Mouse (Mus musculus) midbrain, postnatal 0 days (tissue): ENCODE measurements around the gene Shc3. TPM values are rescaled to one million over a fixed set of nuclear protein-coding genes. Genes with fewer than 3 reads are reported as not detected.

Source experiments
- ATAC-seq: fragments of 200-750 bp; cut with Nextera tagmentation; 2 replicates; pipeline ENCODE4 v1.8.0; 2017; ENCODE audit warnings: moderate number of reproducible peaks, mild to moderate bottlenecking, moderate TSS enrichment, moderate library complexity; ENCODE audit not compliant: low FRiP score
- DNase-seq: peaks from one replicate; pipeline ENCODE4 v3.0.0-alpha.2; 2015; ENCODE audit warnings: low spot score
- H3K27ac ChIP-seq: fragments of 300-500 bp; sonication (generic); 2 replicates; pipeline ENCODE4 v1.5.1; 2014; ENCODE audit warnings: low read depth, mild to moderate bottlenecking, low read length, mixed read lengths
- H3K27me3 ChIP-seq: fragments of 300-500 bp; sonication (generic); 2 replicates; pipeline ENCODE4 v1.6.1; 2014; ENCODE audit warnings: low read length, control low read depth, mixed read lengths; ENCODE audit not compliant: insufficient read depth
- H3K36me3 ChIP-seq: fragments of 300-500 bp; sonication (generic); 2 replicates; pipeline ENCODE4 v1.6.1; 2014; ENCODE audit warnings: low read length, control low read depth, mixed read lengths; ENCODE audit not compliant: insufficient read depth
- H3K4me1 ChIP-seq: fragments of 300-500 bp; sonication (generic); 2 replicates; pipeline ENCODE4 v1.6.1; 2014; ENCODE audit warnings: mild to moderate bottlenecking, control low read depth, antibody characterized with exemption, low read length, mixed read lengths; ENCODE audit not compliant: insufficient read depth
- H3K4me2 ChIP-seq: fragments of 300-500 bp; sonication (generic); 2 replicates; pipeline ENCODE4 v1.6.1; 2014; ENCODE audit warnings: low read depth, mild to moderate bottlenecking, low read length, mixed read lengths; ENCODE audit not compliant: poor library complexity, severe bottlenecking
- H3K4me3 ChIP-seq: fragments of 300-500 bp; sonication (generic); 2 replicates; pipeline ENCODE4 v1.5.1; 2014; ENCODE audit warnings: low read depth, mild to moderate bottlenecking, low read length, moderate library complexity
- H3K9ac ChIP-seq: fragments of 300-500 bp; sonication (generic); replicated peaks from 2 replicates; pipeline ENCODE4 v1.6.1; 2014; ENCODE audit warnings: mild to moderate bottlenecking, low read length, moderate library complexity, mixed read lengths; ENCODE audit not compliant: poor library complexity, severe bottlenecking
- H3K9me3 ChIP-seq: fragments of 300-500 bp; sonication (generic); 2 replicates; pipeline ENCODE4 v1.6.1; 2016; ENCODE audit warnings: low read length, control low read depth
- CTCF ChIP-seq: IDR thresholded peaks from 2 replicates; pipeline ENCODE4 v1.5.1; 2016; ENCODE audit warnings: antibody characterized with exemption, mild to moderate bottlenecking
- WGBS: fragments of 180-500 bp; shearing (Covaris S2); extraction: QIAGEN DNeasy Blood & Tissue Kit; methylation state at CpG from one replicate; pipeline ENCODE4 v1.1.7; 2014; 5-methylcytosine and 5-hydroxymethylcytosine counted together
- polyA plus RNA-seq: library from polyadenylated mRNA; unstranded; fragments of >200 nt; fragmentation: Nextera tagmentation; extraction: Ambion mirVana; gene quantifications from 2 replicates; pipeline ENCODE4 v1.2.1, GENCODE M21; 2015
- total RNA-seq: library from RNA; depleted of rRNA; stranded (reverse); fragments of >200 nt; gene quantifications from 2 replicates; pipeline ENCODE4 v1.2.3, GENCODE M21; 2014

The Shc3 gene
- total and polyA plus RNA-seq, 2 experiments from 2014 or later = 10.4 to 119 TPM

DNA sequence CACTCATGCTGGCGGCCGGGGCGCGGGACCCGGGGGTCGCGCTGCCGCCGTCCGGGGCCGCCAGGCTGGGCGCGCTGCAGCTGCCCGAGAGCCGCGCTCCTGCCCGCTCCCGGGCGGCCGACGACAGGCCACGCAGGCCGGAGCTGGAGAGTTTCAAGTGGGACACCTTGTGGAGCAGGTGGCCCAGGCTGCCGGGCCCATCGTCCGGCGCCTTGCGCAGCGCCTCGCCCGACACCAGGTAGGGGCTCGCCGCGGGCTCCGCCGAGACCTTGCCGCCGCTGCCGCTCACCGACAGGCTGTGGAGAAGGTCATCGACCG lies 2.2 kb downstream of the Shc3 start:
- no peaks in the 10 kb centered on the region for H3K27me3 ChIP-seq
- H3K9ac ChIP-seq = peak overlapping the region; percentile 63
- peak overlapping the region; percentile 82 for H3K4me2 ChIP-seq
- under 1% methylated on average over 36 of the region's 42 CpGs for WGBS
- DNase-seq (no peak), ATAC-seq (no peak)
- no peaks in the 10 kb centered on the region for H3K36me3 ChIP-seq
- peaks cover 8% of the 10 kb centered on the region for H3K4me1 ChIP-seq
- H3K4me3 ChIP-seq = peak overlapping the region; percentile 56
- H3K9me3 ChIP-seq = no peaks in the 10 kb centered on the region
- TF ChIP-seq CTCF = no peak
- H3K27ac ChIP-seq = peak overlapping the region; percentile 51; the same call in 1 of the 2 replicates

DNA sequence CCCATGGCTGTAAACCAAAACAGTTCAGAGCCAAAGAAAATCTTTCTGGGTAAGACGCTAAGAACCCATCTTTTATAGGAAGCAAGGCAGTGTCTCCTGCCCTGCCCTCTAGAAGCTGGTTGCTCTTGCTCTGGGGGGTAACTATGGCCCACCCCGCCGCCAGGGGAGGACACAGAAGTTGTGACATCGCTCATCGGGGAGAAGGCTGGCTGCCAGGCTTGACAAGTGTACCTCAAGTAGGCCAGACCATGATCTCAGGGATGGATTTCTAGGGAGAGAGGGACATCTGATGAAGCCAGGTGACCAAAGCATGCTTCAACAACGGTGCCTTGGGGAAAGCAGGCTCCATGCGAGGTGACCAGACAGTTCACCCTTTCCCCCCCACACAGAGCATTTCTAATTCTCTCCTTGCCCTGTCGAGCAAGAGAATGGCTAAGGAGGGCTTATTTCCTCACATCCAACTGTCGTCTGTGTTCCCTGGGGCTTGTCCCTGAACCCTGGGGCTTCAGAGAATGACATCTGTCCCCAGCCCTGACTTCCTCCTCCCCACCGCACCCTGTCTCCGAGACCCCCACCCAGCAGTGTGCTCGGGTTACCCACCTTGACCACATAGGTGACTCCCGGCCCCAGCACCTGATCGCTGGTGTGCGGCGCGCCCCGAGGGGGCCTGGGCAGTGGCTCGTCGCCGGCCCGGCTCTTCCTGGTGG lies 2.7 kb downstream of the Shc3 start:
- WGBS = 4% methylated on average over 22 of the region's 22 CpGs
- H3K27me3 ChIP-seq = no peaks in the 10 kb centered on the region
- no peak for DNase-seq
- peak overlapping the region; percentile 63 for H3K9ac ChIP-seq
- H3K4me2 ChIP-seq = peak overlapping the region; percentile 82
- no peaks in the 10 kb centered on the region for H3K9me3 ChIP-seq
- peaks cover 8% of the 10 kb centered on the region for H3K4me1 ChIP-seq
- H3K27ac ChIP-seq = no peak overlapping the region
- TF ChIP-seq CTCF = peak; percentile 18; the same call in 1 of the 2 replicates
- peak overlapping the region; percentile 56 for H3K4me3 ChIP-seq
- no peak for ATAC-seq
- H3K36me3 ChIP-seq = no peaks in the 10 kb centered on the region

DNA sequence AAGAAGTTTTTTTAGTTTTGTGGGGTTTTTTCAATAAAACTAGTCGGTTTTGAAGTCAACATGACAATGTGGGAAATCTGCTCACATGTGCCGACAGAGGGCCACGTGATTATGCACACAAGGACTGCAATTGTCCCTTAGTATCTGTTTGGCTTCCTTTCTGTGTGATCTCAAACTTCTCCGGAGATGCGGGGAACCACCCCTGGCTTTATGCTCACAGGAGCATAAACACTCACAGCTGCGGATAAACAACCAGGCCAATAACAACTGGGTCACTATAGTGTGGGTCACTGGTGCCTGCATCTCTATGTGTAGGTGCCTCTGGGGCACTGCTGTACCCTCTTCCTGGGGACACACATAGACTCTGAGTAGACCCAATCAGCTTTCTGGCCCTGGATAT lies 4.5 kb downstream of the Shc3 start:
- H3K4me1 ChIP-seq = peaks cover 4% of the 10 kb centered on the region
- H3K27me3 ChIP-seq = no peaks in the 10 kb centered on the region
- no peak for DNase-seq
- no peak for TF ChIP-seq CTCF
- ATAC-seq = no peak
- no peaks in the 10 kb centered on the region for H3K9me3 ChIP-seq
- H3K4me3 ChIP-seq = peak overlapping the region; percentile 56
- no peaks in the 10 kb centered on the region for H3K36me3 ChIP-seq
- H3K27ac ChIP-seq = no peak overlapping the region
- H3K4me2 ChIP-seq = peak overlapping the region; percentile 82
- 68% methylated on average over 6 of the region's 6 CpGs for WGBS
- H3K9ac ChIP-seq = peak overlapping the region; percentile 42; the same call in 1 of the 2 replicates

DNA sequence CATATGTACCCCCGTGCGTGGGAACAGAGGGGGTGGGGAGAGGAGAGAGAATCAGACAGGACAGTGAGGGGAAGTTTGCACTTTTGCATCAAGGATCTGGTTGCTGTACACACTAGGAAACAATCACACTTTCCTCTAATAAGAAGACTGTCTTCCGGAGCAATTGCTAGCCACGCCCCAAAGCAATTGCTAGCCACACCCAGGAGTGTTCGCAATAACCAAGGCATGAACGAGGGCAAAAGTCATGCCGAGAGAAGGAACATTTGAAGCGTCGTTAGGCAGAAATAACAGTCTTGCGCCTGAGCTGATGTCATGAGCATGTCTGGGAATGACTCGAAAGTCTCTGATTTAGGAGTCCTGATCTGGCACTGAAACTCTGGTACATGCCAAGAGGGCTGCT lies 15.9 kb downstream of the Shc3 start:
- Histone ChIP-seq H3K4me2 (no peak overlapping the region), H3K4me1 (no peaks in the 10 kb centered on the region; the same call in 1 of the 2 replicates), H3K27me3 (no peaks in the 10 kb centered on the region), H3K9ac (no peak overlapping the region), H3K9me3 (no peaks in the 10 kb centered on the region), H3K27ac (no peak overlapping the region), H3K4me3 (no peak overlapping the region), H3K36me3 (no peaks in the 10 kb centered on the region)
- no peak for TF ChIP-seq CTCF
- no peak for ATAC-seq
- DNase-seq = no peak
- WGBS = 92% methylated on average over 11 of the region's 11 CpGs

DNA sequence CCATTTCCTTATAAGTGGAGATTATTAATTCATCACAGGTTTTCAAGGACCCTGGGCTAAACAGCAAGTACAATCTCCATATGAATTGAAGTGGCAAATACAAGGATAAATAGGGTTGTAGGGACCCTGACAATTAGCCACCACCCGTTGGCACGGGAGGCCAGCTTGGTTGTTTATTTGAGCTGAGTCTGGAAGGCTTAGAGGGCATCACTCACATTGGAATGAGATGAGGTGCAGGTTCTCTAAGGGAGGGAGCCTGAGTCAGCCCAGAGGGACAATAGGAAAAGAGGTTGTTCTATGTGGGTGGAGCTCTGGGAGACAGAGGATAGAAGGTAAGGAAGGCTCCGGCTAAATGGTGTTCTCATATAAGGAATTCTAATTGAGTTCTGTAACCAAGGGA lies 17.0 kb downstream of the Shc3 start:
- no peak overlapping the region for H3K27ac ChIP-seq
- 48% methylated on average over 3 of the region's 3 CpGs for WGBS
- DNase-seq = no peak

DNA sequence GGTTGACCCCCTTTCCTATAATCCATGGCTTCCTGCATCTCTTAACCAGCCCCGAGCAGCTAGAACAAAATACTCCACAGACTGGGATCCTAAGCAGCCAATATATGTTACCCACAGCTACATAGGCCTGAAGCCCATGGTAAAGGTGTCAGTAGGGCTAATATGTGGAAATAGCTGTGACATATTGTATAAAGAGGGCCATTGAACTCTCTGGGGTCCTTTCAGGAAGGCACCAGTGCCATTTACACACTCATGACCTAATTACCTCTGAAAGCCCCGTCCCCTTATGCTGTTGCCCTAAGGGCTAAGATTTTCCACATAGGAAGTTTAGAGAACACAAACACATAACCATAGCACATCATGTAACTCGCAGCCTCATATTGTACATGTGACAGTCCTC lies 17.4 kb downstream of the Shc3 start:
- no peaks in the 10 kb centered on the region for H3K36me3 ChIP-seq
- no peak overlapping the region for H3K4me3 ChIP-seq
- H3K9me3 ChIP-seq = no peaks in the 10 kb centered on the region
- DNase-seq (no peak), ATAC-seq (no peak)
- H3K27me3 ChIP-seq = no peaks in the 10 kb centered on the region
- no peak overlapping the region for H3K9ac ChIP-seq
- 68% methylated on average over 3 of the region's 3 CpGs for WGBS
- H3K4me2 ChIP-seq = no peak overlapping the region
- no peak overlapping the region for H3K27ac ChIP-seq
- H3K4me1 ChIP-seq = no peaks in the 10 kb centered on the region; the same call in 1 of the 2 replicates
- no peak for TF ChIP-seq CTCF

More for the DNA sequence above, 17.0 kb downstream of the Shc3 start:
- ATAC-seq = no peak
- H3K27me3 ChIP-seq = no peaks in the 10 kb centered on the region
- no peak for TF ChIP-seq CTCF
- H3K4me1 ChIP-seq = no peaks in the 10 kb centered on the region; the same call in 1 of the 2 replicates
- H3K4me2 ChIP-seq = no peak overlapping the region
- H3K36me3 ChIP-seq = no peaks in the 10 kb centered on the region
- H3K9ac ChIP-seq = no peak overlapping the region
- H3K9me3 ChIP-seq = no peaks in the 10 kb centered on the region
- no peak overlapping the region for H3K4me3 ChIP-seq
